Mouse (Mus musculus): ENCODE data around the gene Dok4.
"Not testable (repeated sequence)": the region's sequence is repeated elsewhere in the genome, so short reads cannot be mapped to it uniquely, and the experiment has no call there.

The Dok4 gene

DNA sequence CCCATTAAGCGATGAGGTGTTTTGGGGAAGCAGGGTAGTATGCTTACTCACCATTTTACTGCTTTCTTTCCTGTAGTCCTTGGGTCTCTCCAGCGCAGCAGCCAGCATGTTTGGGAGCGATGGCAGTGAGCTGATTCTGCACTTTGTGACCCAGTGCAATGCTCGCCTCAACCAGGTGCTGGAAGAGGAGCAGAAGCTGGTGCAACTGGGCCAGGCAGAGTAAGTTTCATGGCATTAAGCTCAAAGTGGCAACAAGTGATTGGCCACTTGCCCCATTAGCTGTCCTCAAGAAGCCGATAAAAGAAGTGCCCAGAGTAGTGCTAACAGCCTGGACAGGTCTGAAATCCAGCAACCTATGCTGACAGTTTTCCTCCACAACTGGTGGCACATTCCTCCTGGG, 26.1 kb downstream of the Dok4 start:
- in situ Hi-C loops (cut with MseI, MboI) = no loop called here

DNA sequence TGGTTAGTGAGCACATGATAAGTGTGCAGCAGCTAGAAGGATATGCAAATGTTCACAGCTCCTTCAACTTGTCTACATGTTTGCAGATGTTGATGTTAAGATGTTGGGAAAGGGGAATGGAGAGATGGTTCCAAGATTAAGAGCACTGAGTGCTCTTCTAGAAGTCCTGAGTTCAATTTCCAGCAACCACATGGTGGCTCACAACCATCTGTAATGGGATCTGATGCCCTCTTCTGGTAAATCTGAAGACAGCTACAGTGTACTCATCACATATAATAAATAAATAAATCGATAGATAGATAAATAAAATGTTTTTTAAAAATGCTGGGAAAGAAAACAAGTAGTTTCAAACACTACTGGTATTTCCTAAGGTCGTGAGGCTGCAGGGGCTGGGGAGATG, 34.9 kb downstream of the Dok4 start:
- in situ Hi-C loops (cut with MseI, MboI) = no loop called here

DNA sequence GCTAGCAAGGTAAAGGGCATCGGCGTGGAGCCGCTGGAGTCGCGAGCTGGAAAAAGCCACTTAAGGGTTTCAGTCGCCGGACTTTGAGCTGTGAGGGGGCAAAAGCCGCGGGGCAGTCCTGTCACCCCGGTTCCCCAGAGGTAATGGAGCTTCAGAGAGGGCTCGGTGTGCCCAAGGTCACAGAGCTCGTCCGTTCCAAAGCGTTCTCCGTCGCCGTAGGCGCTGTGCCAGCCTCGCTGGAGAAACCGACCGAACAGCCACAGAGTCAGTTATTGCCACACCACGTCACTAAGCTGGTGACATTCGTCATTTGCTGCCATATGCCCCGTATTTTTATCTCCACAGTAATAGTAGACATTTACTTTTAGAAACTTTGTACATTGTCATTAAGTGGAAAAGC, 37.5 kb downstream of the Dok4 start:
- in situ Hi-C loops (cut with MseI, MboI) = no loop called here

DNA sequence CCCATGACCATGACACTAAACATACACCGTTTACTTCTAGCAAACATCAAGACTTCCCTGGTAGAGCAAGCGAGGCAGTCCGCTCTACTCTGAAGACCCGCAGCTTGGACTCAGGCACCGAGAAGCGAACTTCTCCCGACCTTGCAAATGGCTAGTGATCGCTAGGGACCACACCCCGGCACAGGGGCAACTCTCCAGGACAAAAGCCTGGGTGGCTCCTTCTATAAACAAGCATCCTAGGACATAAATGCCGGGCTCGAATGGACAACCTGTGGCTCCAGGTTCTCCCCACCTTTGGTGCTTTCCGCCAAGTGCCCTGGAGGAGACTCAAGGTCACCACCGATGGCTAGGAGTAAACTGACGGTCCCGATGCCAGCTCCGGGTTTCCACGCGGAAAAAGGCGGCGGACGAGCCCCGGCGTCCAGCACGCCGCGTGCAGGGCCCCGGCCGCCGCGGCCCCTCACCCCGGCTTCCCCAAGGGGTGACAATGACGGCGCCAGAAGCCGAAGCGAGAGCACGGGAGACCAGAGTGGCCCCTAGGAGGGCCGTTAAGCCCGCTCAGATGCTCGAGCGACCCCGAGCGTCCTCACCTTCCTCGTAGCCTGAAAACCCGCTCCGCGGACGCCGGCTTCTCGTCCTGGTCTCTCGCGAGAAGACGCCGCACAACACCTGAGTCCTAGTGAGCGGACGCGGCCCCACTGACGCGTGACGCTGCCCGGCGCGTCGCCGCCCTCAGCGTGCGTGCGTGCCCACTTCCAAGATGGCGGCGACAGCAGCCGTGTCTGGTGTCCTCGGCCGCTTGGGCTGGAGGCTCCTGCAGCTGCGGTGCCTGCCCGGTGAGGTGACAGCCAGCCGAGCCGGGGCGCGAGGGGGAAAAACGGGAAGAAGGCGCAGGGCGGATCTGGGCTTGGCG, 38.2 kb downstream of the Dok4 start, which contains the start of the genes Coq9 and Ciapin1:
Coq9 (plus strand) TSS at position 660 of the 913 bp plus-strand sequence.
Ciapin1 (minus strand) TSS at position 697 of the 913 bp plus-strand sequence.
- in situ Hi-C loops (cut with MseI, MboI) = no loop called here

DNA sequence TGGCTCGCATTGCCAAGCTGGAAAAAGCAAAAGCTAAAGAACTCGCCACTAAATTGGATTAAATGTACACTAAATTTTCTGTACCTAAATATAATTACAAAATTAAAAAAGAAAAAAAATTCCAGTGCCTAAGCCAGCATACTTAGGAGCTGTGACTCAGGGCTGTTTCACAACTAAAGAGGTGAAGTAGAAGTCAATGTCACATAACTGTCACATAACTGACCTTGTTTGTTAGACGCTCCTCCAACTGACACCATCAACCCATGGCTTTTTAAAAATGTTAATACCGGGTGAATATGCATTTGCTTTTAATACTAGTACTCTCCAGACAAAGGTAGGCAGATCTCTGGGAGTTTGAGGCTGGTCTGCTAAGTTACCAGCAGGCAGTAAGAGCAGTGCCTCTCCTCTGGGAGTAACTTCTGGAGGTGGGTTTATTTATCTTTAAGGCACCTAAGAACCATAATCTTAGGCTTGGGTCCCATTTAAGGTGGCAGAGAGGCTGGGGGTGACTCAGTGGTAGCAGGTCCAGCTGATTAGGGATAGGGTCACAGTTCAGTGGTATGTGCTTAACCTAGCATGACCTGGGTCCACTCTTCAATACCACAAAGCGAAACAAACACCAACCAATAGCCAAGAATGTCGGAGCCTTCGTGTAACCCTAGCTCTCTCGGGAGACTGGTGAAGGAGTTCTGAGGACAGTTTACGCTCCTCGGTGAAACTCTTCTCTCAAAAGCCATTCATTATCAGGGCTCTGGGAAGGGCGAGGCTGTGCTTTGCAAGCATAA, 39.5 kb downstream of the Dok4 start:
- in situ Hi-C loops (cut with MseI, MboI) = no loop called here

DNA sequence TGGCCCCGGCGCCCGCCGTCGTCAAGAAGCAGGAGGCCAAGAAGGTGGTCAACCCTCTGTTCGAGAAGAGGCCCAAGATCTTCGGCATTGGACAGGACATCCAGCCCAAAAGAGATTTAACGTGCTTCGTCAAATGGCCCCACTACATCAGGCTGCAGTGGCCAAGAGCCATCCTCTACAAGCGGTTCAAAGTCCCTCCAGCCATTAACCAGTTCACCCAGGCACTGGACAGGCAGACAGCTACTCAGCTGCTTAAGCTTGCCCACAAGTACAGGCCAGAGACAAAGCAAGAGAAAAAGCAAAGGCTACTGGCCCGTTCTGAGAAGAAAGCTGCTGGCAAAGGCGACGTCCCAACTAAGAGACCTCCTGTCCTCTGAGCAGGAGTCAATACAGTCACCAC, 40.4 kb downstream of the Dok4 start:
- in situ Hi-C loops (cut with MseI, MboI) = not testable (repeated sequence)

DNA sequence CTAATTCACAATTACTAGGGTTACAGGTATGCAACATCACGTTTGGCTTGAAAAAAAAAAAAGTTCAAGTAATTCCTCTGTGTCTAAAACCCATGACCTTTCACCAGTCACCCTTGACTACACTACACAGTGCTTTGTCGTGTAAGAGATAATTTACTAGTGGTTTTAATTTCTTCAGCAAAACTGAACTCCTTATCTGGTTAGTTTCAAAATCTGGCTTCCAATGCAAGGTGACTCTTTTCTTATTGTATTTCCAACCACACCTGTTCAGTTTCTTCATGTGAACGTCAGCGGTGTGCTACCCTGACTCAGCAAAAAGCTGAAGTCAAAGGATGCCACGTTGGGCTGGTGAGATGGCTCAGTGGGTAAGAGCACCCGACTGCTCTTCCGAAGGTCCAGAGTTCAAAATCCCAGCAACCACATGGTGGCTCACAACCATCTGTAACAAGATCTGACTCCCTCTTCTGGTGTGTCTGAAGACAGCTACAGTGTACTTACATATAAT, 42.2 kb downstream of the Dok4 start:
- in situ Hi-C loops (cut with MseI, MboI) = not testable (repeated sequence)

DNA sequence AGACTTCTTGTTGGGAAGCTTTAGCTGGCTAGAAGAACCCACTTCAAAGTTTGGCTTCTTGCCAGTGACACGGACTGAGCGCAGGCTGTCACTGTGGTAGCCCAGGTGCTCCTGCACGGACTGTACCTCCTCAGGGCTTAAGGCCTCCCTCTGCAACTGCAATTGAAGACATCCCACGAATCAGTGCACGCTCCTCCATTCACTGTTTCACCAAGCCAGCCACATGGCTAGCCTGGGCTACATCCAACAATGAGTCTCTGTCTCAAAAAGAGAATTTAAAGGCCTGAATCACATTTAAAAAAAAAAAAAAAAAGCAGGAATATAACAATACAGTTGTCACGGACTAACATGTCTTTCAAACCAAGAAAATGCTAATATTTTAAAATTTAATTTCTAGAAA, 47.8 kb downstream of the Dok4 start:
- in situ Hi-C loops (cut with MseI, MboI) = no loop called here

DNA sequence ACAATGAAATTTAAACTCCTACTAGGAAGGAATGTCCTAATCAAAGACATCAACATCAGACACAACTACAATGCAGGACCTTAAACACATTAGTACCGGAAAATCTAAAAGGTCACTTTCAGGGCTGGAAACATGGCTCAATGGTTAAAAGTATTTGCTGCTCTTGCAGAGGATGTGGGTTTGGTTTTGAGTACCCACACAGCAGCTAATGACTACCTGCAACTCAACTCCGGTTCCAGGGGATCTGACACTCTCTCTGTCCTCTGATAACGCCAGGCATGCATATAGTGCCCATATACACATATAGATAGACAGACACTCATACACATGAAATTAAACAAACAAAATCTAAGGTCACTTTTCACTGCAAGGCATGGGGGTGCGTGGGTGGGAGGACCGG, 49.9 kb downstream of the Dok4 start:
- in situ Hi-C loops (cut with MseI, MboI) = no loop called here

DNA sequence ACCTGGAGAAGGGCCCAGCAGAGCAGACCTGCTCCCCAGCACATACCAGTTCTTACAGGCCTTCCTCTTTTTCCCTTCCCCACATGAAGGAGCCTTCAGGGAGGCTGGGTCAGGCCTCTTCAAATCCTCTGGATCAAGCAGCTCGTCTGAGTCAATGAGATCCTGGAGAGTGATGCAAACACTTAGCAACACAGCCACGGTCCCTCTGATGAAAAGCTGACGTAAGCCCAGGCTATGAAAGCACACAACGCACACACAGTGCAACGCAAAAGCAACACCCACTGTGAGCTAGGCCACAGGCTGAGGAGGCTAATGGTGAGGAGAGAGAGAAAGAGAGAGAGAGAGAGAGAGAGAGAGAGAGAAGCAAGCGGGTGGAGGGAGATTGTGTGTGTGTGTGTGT, 51.0 kb downstream of the Dok4 start:
- in situ Hi-C loops (cut with MseI, MboI) = no loop called here

DNA sequence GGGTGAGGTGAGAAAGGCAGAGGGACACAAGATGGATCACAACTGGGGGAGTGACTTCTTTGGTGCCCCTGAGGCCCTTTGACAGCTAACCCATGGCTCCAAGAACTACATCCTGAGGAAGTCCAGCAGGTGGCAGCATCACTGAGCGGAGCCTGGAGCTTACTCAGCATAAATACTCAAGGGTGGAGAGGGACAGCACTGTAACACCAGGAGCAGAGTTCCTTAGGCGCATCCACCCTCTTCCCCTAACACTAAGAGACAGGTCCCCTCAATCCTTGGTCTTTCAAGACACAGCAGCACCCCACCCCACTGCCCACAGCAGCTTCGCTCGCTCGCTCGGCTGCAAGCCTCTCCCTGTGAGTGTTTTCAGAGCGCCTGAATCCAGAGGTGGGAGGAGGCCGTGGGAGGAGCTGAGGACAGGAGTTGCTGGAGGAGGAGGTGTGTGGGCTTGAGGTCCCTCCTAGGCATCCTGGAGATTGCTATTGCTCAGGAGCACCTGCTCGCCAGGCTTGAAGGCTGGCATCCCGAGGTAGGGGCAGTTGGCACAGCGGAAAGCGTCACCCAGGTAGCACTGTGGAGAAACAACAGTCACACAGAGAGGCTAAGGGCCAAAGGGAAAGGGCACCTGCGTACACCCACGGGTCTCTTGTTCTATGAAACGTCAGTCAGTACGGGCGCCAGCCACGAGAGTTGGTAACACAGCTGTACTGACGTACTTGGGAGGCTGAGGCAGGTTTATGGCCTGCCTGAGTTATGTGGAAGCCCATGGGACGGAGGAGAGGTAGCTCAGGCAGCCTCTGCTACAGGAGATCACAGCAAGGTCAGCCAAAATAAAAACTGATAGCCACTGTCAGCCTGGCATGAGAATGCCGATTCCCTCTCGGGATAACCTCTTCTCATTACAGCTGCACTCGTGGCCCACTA, 53.2 kb downstream of the Dok4 start:
- in situ Hi-C loops (cut with MseI, MboI) = no loop called here

DNA sequence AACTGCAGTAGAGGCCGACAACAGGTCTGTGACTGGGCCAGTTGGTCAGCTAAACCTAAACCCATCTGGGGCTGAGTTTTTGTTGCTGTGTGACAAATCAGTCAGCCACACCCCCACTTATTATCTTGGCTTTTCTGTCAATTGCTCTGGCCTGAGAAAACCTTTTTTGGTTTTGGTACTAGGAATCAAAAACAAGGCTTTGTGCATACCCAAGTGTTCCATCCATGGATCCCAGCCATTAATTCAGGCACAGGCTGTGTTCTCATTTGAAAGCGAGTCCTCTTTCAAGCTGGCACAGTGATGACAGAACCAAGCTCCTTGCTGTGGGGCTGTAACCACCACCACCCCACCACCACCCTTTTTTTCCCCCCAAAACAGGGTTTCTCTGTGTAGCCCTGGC, 54.7 kb downstream of the Dok4 start:
- in situ Hi-C loops (cut with MseI, MboI) = no loop called here

DNA sequence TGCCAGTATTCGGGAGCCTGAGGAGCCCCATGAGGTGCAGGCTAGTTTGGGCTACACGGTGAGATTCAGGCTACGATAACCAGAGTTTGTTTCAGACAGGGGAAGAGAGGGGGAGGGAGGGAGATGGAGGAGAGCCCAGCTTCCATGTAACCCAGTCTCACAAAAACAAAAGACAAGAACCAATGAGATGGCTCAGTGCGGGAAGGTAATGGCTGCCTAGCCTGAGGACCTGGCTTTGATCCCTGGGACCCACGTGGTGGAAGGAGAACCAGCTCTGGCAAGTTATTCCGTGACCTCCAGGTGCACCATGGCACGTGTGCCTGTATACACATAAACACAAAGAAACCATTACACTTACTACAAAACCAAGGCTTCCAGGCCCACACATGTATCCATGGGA, 55.6 kb downstream of the Dok4 start:
- in situ Hi-C loops (cut with MseI, MboI) = no loop called here

DNA sequence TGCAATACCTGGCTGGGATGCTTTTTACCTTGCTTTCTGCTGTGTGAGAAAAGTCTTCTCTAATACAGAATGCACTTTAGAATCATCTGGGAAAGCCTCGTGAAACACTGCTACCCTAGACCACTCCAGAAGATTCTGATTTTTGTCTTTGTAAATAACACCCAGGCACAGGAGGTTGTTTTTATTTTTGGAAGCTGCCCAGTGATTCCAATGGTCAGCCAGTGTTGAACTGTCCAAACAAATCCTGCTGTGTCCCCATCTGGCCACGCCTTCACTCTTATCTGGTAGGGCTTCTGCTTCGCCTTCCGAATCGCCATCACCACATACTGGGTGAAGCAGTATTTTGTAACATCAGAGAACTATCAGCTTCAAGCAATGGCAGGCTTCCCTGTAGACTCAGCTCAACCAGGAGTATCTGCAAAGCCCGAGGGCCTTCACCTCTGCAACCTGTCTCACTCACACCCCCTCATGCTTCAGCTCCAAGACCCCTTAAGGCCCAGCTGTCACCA, 56.4 kb downstream of the Dok4 start:
- in situ Hi-C loops (cut with MseI, MboI) = no loop called here

DNA sequence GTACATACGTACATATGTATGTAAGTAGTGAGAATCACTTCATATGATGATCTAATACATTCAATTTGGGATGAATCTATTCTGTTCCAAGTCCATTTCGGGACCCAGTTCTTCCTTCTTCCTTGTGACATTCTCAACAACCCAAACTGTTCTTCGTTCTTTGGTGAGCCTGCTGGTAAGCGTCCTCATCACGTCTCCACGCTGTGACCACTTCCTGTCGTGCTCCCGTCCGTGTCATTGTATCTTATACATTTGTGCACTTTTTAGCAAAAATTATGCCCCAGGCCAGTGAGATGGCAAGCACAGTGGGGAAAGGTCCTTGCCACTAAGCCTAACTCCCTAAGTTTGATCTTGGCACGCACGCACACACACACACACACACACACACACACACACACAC, 58.2 kb downstream of the Dok4 start:
- in situ Hi-C loops (cut with MseI, MboI) = no loop called here

DNA sequence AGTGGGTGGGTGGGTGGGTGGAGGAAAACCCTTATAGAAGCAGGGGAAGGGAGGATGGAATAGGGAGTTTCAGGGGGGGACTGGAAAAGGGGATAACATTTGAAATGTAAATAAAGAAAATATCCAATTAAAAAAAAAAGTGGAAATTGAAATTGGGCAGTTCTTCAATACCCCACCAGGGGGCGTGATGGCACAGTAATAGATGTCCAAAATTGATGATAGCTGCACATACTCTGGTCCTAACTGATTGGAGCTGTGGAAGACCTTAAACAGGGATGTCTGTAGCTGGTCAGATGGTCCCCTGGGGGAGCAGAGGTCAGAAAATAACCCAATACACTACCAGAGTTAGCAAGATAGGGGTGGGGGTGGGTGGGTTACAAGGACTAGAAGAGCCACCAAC, 61.6 kb downstream of the Dok4 start:
- in situ Hi-C loops (cut with MseI, MboI) = loop anchor here (5.0 kb wide), 1 partner anchor 112 kb away; no protein-coding TSS in a partner anchor
